Mouse (Mus musculus) heart, embryonic 14.5 days (tissue): ENCODE measurements around the gene Zfp69. TPM values are rescaled to one million over a fixed set of nuclear protein-coding genes. Genes with fewer than 3 reads are reported as not detected.

ENCODE experiments used
- ATAC-seq: fragments of 200-750 bp; cut with Nextera tagmentation; 2 replicates; pipeline ENCODE4 v1.8.0; 2017; ENCODE audit warnings: low read depth, moderate TSS enrichment; ENCODE audit not compliant: insufficient number of reproducible peaks, insufficient read depth, low FRiP score
- H3K27ac ChIP-seq, 2 experiments: fragments of 200-500 bp in 1 of 2; fragments of 300-500 bp in 1 of 2; sonication (generic) in 1 of 2; replicated peaks in 1 of 2; 2 replicates each; pipeline ENCODE4 v1.5.1; 2012 to 2014; ENCODE audit warnings: low read depth in 2 of 2, low read length in 2 of 2, control low read depth in 1 of 2, mild to moderate bottlenecking in 1 of 2, mixed read lengths in 1 of 2; ENCODE audit not compliant: control insufficient read depth in 1 of 2, insufficient read depth in 1 of 2
- H3K27me3 ChIP-seq: fragments of 300-500 bp; sonication (generic); 2 replicates; pipeline ENCODE4 v1.6.1; 2014; ENCODE audit warnings: mild to moderate bottlenecking, low read length, control low read depth; ENCODE audit not compliant: control insufficient read depth, insufficient read depth
- H3K36me3 ChIP-seq: fragments of 300-500 bp; sonication (generic); 2 replicates; pipeline ENCODE4 v1.6.1; 2014; ENCODE audit warnings: mild to moderate bottlenecking, control low read depth, low read length, mixed read lengths; ENCODE audit not compliant: control insufficient read depth, insufficient read depth
- H3K4me1 ChIP-seq, 2 experiments: fragments of 200-500 bp in 1 of 2; fragments of 300-500 bp in 1 of 2; sonication (generic) in 1 of 2; 2 replicates each; pipeline ENCODE4 v1.6.1; 2012 to 2014; ENCODE audit warnings: low read length in 2 of 2, control low read depth in 1 of 2, mixed read lengths in 1 of 2; ENCODE audit not compliant: control insufficient read depth in 2 of 2, insufficient read depth in 2 of 2
- H3K4me2 ChIP-seq: fragments of 300-500 bp; sonication (generic); 2 replicates; pipeline ENCODE4 v1.6.1; 2014; ENCODE audit warnings: mild to moderate bottlenecking, low read length
- H3K4me3 ChIP-seq, 2 experiments: fragments of 200-500 bp in 1 of 2; fragments of 300-500 bp in 1 of 2; sonication (generic) in 1 of 2; 2 replicates each; pipeline ENCODE4 v1.5.1; 2012 to 2014; ENCODE audit warnings: low read length in 2 of 2, mild to moderate bottlenecking in 2 of 2, control low read depth in 1 of 2, low read depth in 1 of 2, moderate library complexity in 1 of 2; ENCODE audit not compliant: control insufficient read depth in 1 of 2, insufficient read depth in 1 of 2
- H3K9ac ChIP-seq: fragments of 300-500 bp; sonication (generic); 2 replicates; pipeline ENCODE4 v1.6.1; 2014; ENCODE audit warnings: mild to moderate bottlenecking, low read length
- H3K9me3 ChIP-seq: fragments of 300-500 bp; sonication (generic); 2 replicates; pipeline ENCODE4 v1.6.1; 2016; ENCODE audit warnings: low read length, control low read depth; ENCODE audit not compliant: control insufficient read depth
- WGBS: fragments of 180-500 bp; shearing (Covaris S2); extraction: QIAGEN DNeasy Blood & Tissue Kit; methylation state at CpG from one replicate; pipeline ENCODE4 v1.1.7; 2014; 5-methylcytosine and 5-hydroxymethylcytosine counted together
- polyA plus RNA-seq: library from polyadenylated mRNA; unstranded; fragments of >200 nt; fragmentation: Nextera tagmentation; extraction: Ambion mirVana; gene quantifications from 2 replicates; pipeline ENCODE4 v1.2.1, GENCODE M21; 2014

Zfp69 gene
- polyA plus RNA-seq, 1 experiment from 2014 or later, result 14.3 TPM

DNA sequence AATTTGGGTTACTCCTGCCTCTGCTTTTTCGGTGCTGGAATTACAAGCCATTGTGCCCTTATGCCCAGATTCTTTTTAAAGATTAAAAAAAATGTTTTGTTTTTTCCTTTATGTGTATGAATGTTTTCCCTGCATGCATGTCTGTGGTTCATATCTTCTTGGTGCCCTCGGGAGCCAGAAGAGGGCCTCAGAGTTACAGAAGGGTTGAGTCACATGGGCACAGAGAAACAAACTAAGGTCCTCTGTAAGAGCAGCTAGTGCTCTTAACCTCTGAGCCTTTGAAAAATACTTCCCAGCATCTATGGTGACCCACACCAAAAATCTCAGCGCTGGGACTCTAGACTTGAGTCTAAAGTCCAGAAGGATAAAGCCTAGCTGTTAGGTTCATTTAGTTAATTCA is 26.1 kb downstream of the Zfp69 start:
- H3K27me3 ChIP-seq, result no peaks in the 10 kb centered on the region
- peak overlapping the region; percentile 84 for H3K4me2 ChIP-seq
- WGBS, result 18% methylated on average over 3 of the region's 3 CpGs
- peak; percentile 33; the same call in 1 of the 2 replicates for ATAC-seq
- peak overlapping the region; percentile 63 to 74; a peak in 3 of 4 replicates for H3K4me3 ChIP-seq
- H3K9me3 ChIP-seq, result peaks cover 2% of the 10 kb centered on the region
- peaks cover 24% of the 10 kb centered on the region for H3K36me3 ChIP-seq
- H3K9ac ChIP-seq, result peak overlapping the region; percentile 79
- H3K27ac ChIP-seq, result peak overlapping the region; percentile 86 to 94
- peaks cover 0 to 3% of the 10 kb centered on the region in 2 experiments; a peak in 1 of 4 replicates for H3K4me1 ChIP-seq

DNA sequence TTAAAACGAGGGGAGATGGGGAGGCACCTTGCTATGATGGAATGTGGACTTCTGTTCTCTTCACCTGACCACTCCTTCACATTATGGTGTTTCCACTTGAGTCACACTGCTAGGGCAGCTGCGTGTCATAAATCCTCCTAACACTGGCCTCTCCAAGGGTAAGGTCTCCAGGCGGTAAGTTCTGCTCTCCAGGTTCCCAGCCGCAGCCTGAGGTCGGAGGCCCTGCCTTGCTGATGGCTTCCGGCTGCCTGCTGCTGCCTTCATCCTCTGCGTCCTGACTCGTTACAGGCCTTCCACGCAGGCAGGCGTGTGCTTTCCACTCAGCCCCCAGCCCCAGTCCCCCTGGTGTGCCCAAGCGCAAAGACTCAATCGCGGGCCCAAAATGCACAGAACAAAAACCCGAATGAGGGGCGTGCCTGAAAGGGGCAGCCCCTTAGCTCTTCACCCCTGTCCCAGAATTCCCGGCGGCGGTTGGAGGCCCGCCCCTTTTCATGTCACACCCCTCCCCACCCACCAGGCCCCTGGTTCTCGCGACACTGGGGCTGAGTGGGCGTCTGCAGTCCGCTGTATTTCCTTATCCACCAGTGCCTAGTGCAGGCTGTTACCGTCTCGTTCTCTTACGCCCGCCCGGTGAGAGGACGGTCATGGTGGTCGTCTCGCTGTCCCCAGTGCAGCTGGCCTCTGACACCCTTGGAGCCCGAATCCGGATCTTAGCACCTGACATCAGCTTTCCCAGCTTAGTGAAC is 26.8 kb downstream of the Zfp69 start, which contains the start of gene Exo5:
Exo5 (minus strand) TSS at position 464 of the 746 bp plus-strand sequence.
- ATAC-seq, result peak; percentile 97
- Histone ChIP-seq H3K4me3 (peak within 1 kb of the TSS; percentile 63 to 74), H3K27ac (peak within 1 kb of the TSS; percentile 86 to 94), H3K9me3 (no peaks in the 10 kb centered on the region), H3K4me2 (peak within 1 kb of the TSS; percentile 84), H3K4me1 (peaks cover 0 to 3% of the 10 kb centered on the region in 2 experiments; a peak in 1 of 4 replicates), H3K36me3 (peaks cover 26% of the 10 kb centered on the region), H3K9ac (peak within 1 kb of the TSS; percentile 79), H3K27me3 (no peaks in the 10 kb centered on the region)
- under 1% methylated on average over 33 of the region's 33 CpGs for WGBS

DNA sequence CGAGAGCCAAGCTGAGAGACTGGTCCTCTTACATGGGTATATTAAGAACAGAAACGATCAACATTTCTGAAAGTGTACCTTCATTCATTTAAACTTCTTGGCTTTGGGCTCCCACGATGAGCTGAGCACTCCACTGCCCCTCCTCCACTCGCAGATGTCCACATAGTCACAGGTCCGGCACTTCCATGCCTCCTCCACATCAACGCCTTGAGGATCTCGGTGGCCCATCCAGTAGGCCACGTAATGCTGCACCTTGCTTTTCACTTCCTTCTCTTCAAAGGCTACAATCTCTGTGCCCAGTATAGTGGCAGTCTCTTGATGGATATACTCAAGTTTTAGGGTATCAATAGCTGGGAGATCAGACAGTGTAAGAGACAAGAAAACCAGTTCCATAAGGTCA is 30.0 kb downstream of the Zfp69 start:
- H3K9me3 ChIP-seq, result no peaks in the 10 kb centered on the region
- peaks cover 0 to 3% of the 10 kb centered on the region in 2 experiments; a peak in 1 of 4 replicates for H3K4me1 ChIP-seq
- H3K27me3 ChIP-seq, result no peaks in the 10 kb centered on the region
- 93% methylated on average over 8 of the region's 8 CpGs for WGBS
- no peak overlapping the region for H3K4me3 ChIP-seq
- no peak overlapping the region for H3K9ac ChIP-seq
- ATAC-seq, result no peak
- no peak overlapping the region for H3K27ac ChIP-seq
- peaks cover 26% of the 10 kb centered on the region for H3K36me3 ChIP-seq
- H3K4me2 ChIP-seq, result no peak overlapping the region

DNA sequence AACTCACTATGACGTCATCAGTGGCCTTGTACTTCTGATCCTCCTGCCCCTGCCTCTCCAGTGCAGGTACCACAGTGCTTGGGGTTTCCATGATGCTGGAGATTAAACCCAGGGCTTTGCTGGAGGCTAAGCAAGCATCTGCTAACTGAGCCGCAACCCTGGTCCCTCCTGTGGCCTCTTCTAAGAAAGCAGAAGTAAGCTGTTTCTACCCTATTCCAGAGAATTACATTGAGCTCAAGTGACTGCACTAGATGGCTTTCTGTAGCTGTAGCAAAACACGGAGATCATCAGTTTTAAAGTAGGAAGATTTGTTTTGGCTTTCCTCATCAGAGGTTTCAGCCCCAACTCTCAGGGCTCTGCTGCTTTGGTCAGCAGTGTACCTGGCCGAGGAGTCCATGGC is 37.0 kb downstream of the Zfp69 start:
- no peak for ATAC-seq
- no peaks in the 10 kb centered on the region for H3K27me3 ChIP-seq
- no peak overlapping the region for H3K4me2 ChIP-seq
- no peak overlapping the region for H3K9ac ChIP-seq
- H3K27ac ChIP-seq, result no peak overlapping the region
- H3K36me3 ChIP-seq, result no peaks in the 10 kb centered on the region
- WGBS, result 60% methylated on average over 4 of the region's 4 CpGs
- H3K4me3 ChIP-seq, result no peak overlapping the region
- no peaks in the 10 kb centered on the region for H3K9me3 ChIP-seq
- H3K4me1 ChIP-seq, result no peaks in the 10 kb centered on the region

DNA sequence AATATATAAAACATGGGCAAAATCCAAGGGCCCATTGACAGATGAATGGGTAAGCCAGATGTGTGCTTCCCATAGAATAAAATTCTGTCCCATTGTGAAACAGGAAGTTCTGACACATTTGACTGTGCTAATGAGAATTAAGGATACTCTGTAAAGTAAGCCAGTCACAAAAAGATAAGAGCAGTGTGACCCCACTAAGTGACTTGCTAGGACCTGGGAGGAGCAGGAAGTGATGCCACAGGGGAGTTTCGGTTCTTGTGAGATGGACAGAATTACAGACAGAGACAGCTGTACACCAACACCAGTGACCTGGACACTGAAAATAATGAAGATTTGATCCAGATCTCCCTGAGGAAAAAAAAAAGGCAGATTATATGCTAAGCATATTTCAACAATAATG is 37.6 kb downstream of the Zfp69 start:
- ATAC-seq, result no peak
- no peaks in the 10 kb centered on the region for H3K9me3 ChIP-seq

DNA sequence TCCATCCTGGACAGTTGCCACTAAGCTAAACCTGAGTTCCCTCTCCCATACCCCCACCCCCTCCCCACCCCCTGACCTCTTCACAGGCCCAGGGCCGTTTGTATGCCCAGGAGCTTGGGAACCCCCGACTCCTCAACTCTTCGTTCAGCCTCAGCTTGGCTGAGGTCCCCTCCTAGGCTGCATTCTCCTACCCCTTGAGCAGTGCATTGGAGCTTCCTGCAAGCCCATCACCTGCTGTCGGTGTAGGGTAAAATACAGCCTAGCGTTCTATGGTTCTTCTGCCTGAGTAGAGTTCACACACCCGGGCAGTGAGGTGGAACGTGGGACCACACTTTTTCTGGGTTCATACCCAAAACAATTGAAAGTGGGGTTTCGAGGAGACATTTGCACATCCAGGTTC is 38.1 kb downstream of the Zfp69 start:
- 56% methylated on average over 8 of the region's 8 CpGs for WGBS
- H3K36me3 ChIP-seq, result no peaks in the 10 kb centered on the region
- H3K4me1 ChIP-seq, result no peaks in the 10 kb centered on the region
- H3K27me3 ChIP-seq, result no peaks in the 10 kb centered on the region
- H3K9me3 ChIP-seq, result no peaks in the 10 kb centered on the region
- H3K9ac ChIP-seq, result no peak overlapping the region
- H3K4me3 ChIP-seq, result no peak overlapping the region
- no peak overlapping the region; a peak in 1 of 4 replicates for H3K27ac ChIP-seq
- no peak for ATAC-seq
- H3K4me2 ChIP-seq, result no peak overlapping the region

More for the DNA sequence above, 37.6 kb downstream of the Zfp69 start:
- Histone ChIP-seq H3K4me2 (no peak overlapping the region), H3K27ac (no peak overlapping the region), H3K27me3 (no peaks in the 10 kb centered on the region), H3K4me3 (no peak overlapping the region), H3K9ac (no peak overlapping the region), H3K4me1 (no peaks in the 10 kb centered on the region), H3K36me3 (no peaks in the 10 kb centered on the region)
- 62% methylated on average over 1 of the region's 1 CpGs for WGBS

DNA sequence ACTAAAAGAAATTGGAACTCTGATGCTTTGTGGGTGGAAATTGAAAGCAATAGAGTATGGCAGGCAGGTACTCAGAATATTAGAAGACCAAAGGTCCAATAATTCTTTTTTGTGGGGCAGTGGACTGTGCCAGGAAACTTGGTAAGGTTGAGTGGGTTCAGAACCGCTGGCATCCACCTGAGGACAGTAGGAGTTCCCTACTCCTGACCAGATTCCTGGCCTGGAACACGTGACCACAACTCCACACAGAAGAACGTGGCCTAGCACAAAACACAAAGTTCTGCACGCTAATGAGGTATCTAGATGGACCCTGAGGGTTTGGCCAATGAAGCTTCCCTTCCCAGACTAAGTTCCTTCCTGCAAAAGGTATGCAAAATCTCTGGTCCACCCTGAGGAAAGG is 38.6 kb downstream of the Zfp69 start:
- no peak overlapping the region for H3K4me3 ChIP-seq
- no peak overlapping the region for H3K27ac ChIP-seq
- H3K4me1 ChIP-seq, result no peaks in the 10 kb centered on the region
- H3K9me3 ChIP-seq, result no peaks in the 10 kb centered on the region
- ATAC-seq, result no peak
- H3K4me2 ChIP-seq, result no peak overlapping the region
- no peaks in the 10 kb centered on the region for H3K36me3 ChIP-seq
- no peak overlapping the region for H3K9ac ChIP-seq
- H3K27me3 ChIP-seq, result no peaks in the 10 kb centered on the region
- 41% methylated on average over 4 of the region's 4 CpGs for WGBS
